Mouse (Mus musculus) retina, adult 2 months (tissue): ENCODE measurements at regions not wholly inside any gene's neighbourhood (a gene's known extent, or its start where the extent isn't known, plus 50 kb on each side); places are given as distances from the start of the nearest gene placed in this dataset.

Experiments
- DNase-seq: peaks from one replicate; pipeline ENCODE4 v3.0.0-alpha.2; 2012; ENCODE audit warnings: low read depth, low spot score

GRCm38 (mm10) chr14:46221897-46222669 lies 157.1 kb upstream of the Gm15217 start:
- no peak for DNase-seq

DNA sequence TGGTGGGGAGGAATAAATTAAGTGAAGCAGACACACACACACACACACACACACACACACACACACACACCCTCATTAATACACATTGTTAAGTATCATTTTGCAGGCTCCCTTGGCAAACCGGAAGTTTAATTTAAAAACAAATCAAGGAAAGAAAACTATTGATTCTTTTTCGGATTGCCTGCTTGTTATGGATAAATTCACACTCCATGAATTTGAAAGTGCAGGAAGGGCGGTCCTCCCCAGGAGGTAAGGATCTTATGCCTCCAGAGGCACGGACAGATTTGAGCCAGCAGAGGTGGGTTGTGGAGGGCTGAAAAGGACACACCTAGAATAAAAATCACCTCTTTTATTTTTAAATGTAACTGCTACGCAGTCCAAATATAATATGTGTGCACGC lies 156.2 kb upstream of the Gm15217 start:
- DNase-seq = no peak

DNA sequence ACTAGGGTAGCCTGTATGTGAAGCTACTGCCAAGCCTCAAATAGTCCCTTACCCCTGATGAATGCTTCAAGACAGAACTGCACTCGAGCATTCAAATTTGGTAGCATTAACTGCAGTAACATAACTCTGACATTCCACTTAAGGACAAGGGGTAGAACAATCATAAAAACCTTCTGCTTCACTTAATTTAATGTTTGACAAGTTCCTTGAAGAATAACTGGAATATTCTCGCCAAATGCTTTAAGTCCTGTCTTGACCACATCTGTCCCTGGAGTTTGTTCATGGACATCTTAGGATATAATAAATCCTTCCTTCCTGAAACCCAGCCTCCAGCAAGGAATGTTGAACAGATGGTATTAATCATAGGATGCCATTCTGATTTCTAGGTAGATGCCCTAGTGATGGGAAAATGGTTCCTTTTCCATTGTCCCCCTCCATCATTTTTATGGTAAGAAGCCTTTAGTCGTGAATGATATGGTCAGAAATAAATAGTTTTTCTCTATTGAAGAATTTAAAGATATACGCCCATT lies 154.7 kb upstream of the Gm15217 start:
- DNase-seq = no peak

- DNase-seq = no peak
Measured at GRCm38 (mm10) chr14:46225851-46226608, 153.2 kb upstream of the Gm15217 start.

GRCm38 (mm10) chr14:46234040-46234439 lies 145.2 kb upstream of the Gm15217 start:
- no peak for DNase-seq

DNA sequence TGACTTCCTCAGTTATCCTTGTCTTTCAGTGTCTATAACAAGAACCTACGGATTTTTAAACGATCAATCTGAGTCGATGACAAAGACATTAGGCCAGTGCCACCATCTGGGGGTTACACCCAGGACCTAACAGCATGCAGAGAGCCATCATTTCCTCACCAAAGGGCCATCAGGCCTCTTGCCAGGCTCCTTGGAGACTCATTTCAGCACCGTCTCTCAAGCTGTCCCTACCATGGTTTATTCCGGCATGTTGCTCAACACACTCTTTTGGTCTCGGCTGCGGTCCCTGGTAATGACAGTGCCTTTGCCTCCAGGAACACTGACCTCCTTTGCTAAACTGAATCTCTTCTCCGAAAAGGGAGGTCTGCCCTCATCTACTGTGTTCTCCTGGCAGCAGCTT lies 144.4 kb upstream of the Gm15217 start:
- no peak for DNase-seq

DNA sequence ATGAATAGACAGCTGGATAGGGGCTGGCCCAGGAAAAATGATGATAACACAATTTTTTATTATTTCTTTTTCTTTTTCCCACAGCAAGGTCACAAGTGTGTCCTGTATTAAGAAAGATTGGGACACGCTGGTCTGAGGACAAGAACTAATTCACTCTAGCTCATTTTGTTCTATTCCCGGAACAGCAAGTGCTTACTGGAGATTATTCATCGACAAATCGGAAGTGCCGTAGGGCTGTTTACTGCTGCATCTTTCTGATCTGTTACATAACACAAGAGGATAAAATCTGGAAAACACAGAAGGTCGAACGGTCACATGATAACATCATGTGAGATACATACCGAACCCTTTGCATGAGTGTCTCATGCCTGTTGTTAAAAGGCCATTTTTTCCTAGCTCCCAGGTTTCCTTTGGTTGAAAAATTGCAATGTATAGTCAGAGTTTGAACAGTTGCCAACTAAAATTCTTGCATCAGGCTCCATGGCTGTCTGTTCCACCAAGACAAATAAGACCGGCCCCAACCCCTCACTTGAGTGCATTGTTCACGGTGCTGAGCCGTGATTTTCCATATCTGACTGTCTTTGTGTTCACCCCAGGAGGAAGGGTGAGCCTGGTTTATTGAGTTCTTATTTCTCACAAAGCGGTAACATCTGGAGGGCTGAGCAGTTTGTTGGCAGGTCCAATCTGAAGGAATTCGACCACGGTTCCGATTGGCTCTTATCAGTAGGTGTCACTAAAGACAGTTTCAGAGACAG lies 139.0 kb upstream of the Gm15217 start:
- DNase-seq = no peak

DNA sequence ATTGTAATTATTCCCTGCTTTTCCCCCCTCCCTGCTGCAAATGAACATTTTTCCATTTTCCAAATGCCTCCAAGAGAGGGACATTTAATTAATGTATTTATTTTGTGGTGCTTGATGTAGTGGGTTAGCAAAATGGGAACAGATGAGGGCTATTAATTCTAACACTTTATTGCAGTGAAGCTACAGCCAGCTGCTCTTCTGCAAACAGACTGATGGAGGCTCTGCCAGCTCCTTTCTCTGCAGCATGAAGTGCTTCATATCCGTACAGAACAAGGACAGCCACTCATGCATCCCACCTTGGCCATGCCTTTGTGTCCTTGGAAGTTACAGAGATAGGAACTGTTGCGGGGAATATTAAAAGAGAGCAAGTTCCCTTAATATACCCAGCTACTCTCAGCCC lies 138.3 kb upstream of the Gm15217 start:
- DNase-seq = no peak

GRCm38 (mm10) chr14:46247491-46248484 lies 131.4 kb upstream of the Gm15217 start:
- no peak for DNase-seq

DNA sequence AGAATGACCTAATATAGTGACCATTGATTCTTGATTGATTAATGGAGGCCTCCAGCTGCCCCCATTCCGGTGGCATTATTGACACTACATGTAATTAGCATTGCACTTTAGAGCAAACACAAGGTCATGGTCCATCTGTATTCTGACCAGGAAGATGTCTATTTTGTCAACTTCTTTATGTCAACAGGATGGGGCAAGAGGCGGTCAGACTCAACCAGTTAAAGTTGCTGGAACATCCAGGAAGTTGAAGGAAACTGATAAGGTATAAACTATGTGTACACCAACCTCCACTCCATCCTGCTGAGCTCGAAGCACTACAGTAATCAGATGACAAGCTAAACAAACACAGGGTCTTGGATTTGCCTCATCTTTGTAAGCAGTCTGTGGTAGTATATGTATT lies 130.1 kb upstream of the Gm15217 start:
- DNase-seq = no peak

GRCm38 (mm10) chr14:46255261-46255660 lies 124.0 kb upstream of the Gm15217 start:
- DNase-seq = no peak

DNA sequence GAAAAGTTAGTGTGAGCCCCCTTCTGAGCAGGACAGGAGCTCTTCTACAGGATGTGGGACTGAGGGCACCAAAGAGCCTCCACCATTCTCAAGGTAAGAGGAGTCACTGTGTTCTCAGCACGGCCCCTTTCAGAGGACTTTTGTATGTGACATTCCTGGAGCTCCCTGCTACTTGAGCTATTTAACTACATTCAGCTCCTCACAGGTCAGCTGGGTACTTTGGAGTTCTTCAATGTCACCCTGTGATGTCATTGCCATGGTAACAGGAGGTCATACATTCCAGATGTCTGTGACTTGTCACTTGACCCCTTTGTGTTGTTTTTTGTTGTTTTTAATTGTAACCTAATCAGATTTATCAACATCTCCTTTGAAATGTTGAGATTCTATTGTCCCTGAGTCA lies 122.9 kb upstream of the Gm15217 start:
- DNase-seq = no peak

DNA sequence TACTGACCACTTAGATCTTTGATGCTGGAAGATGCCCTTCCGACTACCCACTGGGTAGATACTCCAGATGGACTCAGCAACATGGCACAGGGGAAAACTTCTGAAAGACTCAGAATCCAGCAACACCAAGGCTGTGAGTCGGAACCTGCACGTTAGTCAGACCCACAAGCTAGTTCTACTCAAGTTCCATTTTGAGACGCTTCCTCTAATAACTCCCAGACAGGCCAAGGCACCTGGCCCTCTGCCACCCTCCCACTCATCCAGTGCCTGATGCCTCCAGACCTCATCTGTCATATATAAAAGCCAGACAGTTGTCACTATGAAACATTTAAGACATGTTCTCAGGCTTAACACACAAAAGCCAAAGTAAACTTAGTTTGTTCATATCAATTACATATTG lies 121.9 kb upstream of the Gm15217 start:
- no peak for DNase-seq

GRCm38 (mm10) chr14:46258551-46258950 lies 120.7 kb upstream of the Gm15217 start:
- DNase-seq = no peak

DNA sequence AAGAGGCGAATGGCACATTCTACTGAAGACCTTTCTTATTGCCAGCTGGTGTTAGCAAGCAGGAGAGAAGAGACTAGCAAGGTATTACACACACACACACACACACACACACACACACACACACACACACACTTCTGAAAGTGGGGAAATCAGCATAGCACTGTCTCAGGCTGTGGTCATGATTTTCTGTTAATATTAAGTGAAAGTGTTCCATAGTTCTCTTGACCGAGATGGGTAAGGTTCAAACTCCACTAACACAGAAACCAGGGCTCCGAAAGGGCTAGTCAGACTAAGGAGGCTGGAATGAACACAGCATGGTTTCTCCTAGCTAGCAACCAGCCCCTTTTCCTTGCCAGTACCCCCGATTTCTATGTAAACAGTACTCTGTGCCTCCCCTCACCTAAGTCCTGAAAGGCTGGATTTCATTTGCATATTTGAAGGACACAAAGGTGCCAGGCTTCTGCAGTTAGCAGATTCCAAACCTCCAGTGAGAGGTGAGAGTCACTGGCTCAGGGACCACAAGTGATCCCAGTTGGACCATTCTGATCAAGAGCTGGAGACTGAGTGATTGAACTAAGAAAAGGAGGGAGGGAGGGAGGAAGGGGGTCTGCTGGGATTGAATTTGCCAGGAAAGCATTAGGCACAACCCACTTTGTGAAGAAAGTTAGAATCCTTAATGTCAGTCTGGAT lies 118.8 kb upstream of the Gm15217 start:
- DNase-seq = no peak

GRCm38 (mm10) chr14:46275455-46275854 lies 103.8 kb upstream of the Gm15217 start:
- no peak for DNase-seq

DNA sequence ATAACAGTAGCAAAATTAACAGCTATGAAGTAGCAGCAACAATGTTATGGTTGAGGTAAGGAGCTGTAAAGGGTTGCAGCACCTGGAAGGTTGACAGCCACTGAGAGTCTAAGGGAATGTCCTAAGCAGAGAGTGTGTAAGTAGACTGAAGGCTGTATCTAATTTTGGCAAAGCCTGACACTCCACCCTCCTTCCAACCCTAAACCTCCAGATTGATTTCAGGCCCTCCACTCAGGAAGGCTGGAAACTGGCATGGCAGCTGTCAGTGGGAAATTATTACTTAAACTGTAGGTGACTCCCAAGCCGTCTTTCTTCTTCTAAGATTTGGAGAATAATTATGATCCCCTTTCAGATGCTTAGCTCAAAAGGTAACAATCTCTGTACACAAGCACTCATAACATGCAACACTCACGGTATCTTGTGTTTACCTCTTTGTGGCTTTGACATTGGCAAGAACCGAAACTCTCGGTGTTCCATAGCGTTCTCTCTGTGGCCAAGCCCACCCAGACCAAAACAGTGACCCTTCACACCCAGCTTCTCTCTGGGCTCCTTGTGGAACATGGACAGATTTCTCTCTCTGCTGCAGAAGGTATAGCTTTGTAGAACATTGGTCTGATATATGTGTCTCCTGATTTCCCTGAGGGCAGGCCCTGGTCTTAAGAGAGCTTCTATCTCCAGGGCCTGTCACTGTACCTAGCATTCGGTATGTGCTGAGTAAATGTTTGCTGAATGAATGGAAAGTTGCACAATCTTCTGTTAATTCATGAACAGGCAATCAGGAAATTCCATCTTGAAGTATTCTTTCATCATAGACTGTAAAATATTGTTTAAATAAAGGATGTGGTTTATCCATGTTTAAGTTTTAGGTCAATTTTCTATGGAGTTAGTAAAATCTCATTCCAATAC lies 102.0 kb upstream of the Gm15217 start:
- no peak for DNase-seq

- DNase-seq = no peak
Measured at GRCm38 (mm10) chr14:46277832-46278611, 101.2 kb upstream of the Gm15217 start.
